Mouse (Mus musculus): ENCODE data around the gene Palm2. TPM values are rescaled to one million over a fixed set of nuclear protein-coding genes. Genes with fewer than 3 reads are reported as not detected.

Gene Palm2
- polyA plus RNA-seq, 1 experiment from 2014 or later: 7.5 TPM

DNA sequence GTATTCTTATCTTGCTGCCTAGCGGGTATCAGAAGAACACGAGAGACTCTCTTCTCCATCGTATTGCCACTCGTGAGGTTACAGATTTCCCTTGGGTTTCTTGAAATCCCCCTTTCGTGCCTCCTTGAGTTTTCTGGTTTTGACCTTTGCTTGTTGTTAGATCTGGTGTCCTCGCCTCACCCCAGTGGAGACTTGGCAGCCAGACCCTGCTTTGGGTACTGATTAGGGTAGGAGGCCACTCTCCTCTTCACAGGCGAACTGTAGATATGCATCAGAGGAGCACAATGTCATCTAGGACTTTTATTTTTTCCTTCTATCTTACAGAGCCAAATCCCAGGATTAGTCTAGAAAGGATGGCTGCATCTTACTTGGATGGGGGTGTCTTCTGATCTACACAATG lies 10.0 kb upstream of the Palm2 start:
- Histone ChIP-seq H3K4me3 (ENCODE audit: low read depth, low read length) (no peak overlapping the region), H3K4me2 (no peak overlapping the region), H3K27me3 (ENCODE audit: insufficient read depth, low read length) (no peaks in the 10 kb centered on the region), H3K9me3 (ENCODE audit: low read depth, low read length) (no peaks in the 10 kb centered on the region), H3K27ac (ENCODE audit: low read depth) (no peak overlapping the region), H3K9ac (no peak overlapping the region), H3K36me3 (ENCODE audit: insufficient read depth) (no peaks in the 10 kb centered on the region), H3K4me1 (ENCODE audit: insufficient read depth) (no peaks in the 10 kb centered on the region)
- 81% methylated on average over 7 of the region's 7 CpGs for WGBS
- ATAC-seq (ENCODE audit: insufficient read depth): no peak
- DNase-seq: no peak
- TF ChIP-seq CTCF (IDR thresholded peaks at IDR 0.05; ENCODE audit: low read depth): no peak

DNA sequence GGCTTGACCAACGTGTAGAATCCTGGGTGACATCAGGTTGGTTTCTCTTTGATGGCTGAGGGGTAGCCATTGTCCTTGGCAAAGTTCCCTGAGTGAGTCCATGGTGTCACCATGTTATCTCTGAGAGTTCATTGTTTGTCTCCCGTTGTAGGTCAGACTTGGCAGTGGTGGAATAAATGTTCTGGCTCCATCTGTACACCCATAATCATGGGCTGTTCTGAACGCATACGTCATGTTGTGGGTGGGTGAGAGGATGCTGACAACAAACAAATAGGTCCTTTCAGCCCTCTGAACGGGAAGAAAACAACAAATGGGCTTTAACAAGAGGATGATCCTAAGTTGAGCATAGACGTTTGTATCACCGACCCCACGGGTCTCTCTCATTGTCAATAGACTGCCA lies 5.7 kb upstream of the Palm2 start:
- Histone ChIP-seq H3K9me3 (ENCODE audit: low read depth, low read length) (no peaks in the 10 kb centered on the region), H3K4me1 (ENCODE audit: insufficient read depth) (no peaks in the 10 kb centered on the region), H3K4me3 (ENCODE audit: low read depth, low read length) (no peak overlapping the region), H3K36me3 (ENCODE audit: insufficient read depth) (no peaks in the 10 kb centered on the region), H3K27ac (ENCODE audit: low read depth) (no peak overlapping the region), H3K9ac (no peak overlapping the region), H3K27me3 (ENCODE audit: insufficient read depth, low read length) (peaks cover 9% of the 10 kb centered on the region), H3K4me2 (no peak overlapping the region)
- DNase-seq (no peak), ATAC-seq (ENCODE audit: insufficient read depth) (no peak)
- TF ChIP-seq CTCF (IDR thresholded peaks at IDR 0.05; ENCODE audit: low read depth): no peak
- WGBS: 68% methylated on average over 8 of the region's 8 CpGs

GRCm38 (mm10) chr4:57434705-57435360 lies 786 bp downstream of the Palm2 start:
- peak overlapping the region; percentile 46 for H3K9ac ChIP-seq
- WGBS: 20% methylated on average over 19 of the region's 19 CpGs
- H3K4me2 ChIP-seq: peak overlapping the region; percentile 100
- no peak for ATAC-seq (ENCODE audit: insufficient read depth)
- no peak for TF ChIP-seq CTCF (IDR thresholded peaks at IDR 0.05; ENCODE audit: low read depth)
- H3K4me1 ChIP-seq (ENCODE audit: insufficient read depth): no peaks in the 10 kb centered on the region
- H3K27ac ChIP-seq (ENCODE audit: low read depth): no peak overlapping the region
- no peak for DNase-seq
- H3K36me3 ChIP-seq (ENCODE audit: insufficient read depth): no peaks in the 10 kb centered on the region
- peaks cover 29% of the 10 kb centered on the region for H3K27me3 ChIP-seq (ENCODE audit: insufficient read depth, low read length)
- peak overlapping the region; percentile 58 for H3K4me3 ChIP-seq (ENCODE audit: low read depth, low read length)
- no peaks in the 10 kb centered on the region for H3K9me3 ChIP-seq (ENCODE audit: low read depth, low read length)

DNA sequence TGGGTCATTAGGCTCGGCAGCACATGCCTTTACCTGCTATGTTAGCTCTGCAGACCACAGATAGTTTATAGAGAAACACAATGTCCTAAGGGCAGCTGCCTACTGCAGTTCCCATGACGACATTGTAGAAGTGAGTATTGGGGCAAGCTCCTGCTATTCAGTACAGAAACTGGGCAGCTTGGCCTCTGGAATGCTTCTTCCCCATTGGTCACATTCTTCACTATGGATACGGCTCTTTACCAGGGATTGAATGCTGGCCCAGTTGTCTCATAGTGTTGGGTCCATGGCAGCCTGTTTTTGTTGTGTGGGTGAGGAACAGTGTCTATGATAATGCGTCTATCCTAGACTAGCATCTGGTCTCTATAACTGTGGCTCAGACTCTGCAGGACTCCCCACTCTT lies 2.2 kb downstream of the Palm2 start:
- Histone ChIP-seq H3K4me3 (ENCODE audit: low read depth, low read length) (no peak overlapping the region), H3K4me1 (ENCODE audit: insufficient read depth) (no peaks in the 10 kb centered on the region), H3K9me3 (ENCODE audit: low read depth, low read length) (no peaks in the 10 kb centered on the region), H3K36me3 (ENCODE audit: insufficient read depth) (no peaks in the 10 kb centered on the region), H3K4me2 (no peak overlapping the region), H3K9ac (no peak overlapping the region), H3K27me3 (ENCODE audit: insufficient read depth, low read length) (peaks cover 29% of the 10 kb centered on the region), H3K27ac (ENCODE audit: low read depth) (no peak overlapping the region)
- WGBS: 57% methylated on average over 4 of the region's 4 CpGs
- ATAC-seq (ENCODE audit: insufficient read depth) (no peak), DNase-seq (no peak)
- no peak for TF ChIP-seq CTCF (IDR thresholded peaks at IDR 0.05; ENCODE audit: low read depth)

- DNase-seq (peak; percentile 65), ATAC-seq (ENCODE audit: insufficient read depth) (0 out of 2 replicates have a peak, but pooled peaks have one; percentile 54)
- H3K4me1 ChIP-seq (ENCODE audit: insufficient read depth): no peaks in the 10 kb centered on the region
- no peaks in the 10 kb centered on the region for H3K27me3 ChIP-seq (ENCODE audit: insufficient read depth, low read length)
- no peaks in the 10 kb centered on the region for H3K9me3 ChIP-seq (ENCODE audit: low read depth, low read length)
- no peak for TF ChIP-seq CTCF (IDR thresholded peaks at IDR 0.05; ENCODE audit: low read depth)
- 48% methylated on average over 2 of the region's 2 CpGs for WGBS
- H3K9ac ChIP-seq: no peak overlapping the region
- no peak overlapping the region for H3K27ac ChIP-seq (ENCODE audit: low read depth)
- H3K4me2 ChIP-seq: no peak overlapping the region
- H3K36me3 ChIP-seq (ENCODE audit: insufficient read depth): no peaks in the 10 kb centered on the region
- H3K4me3 ChIP-seq (ENCODE audit: low read depth, low read length): no peak overlapping the region
Measured at GRCm38 (mm10) chr4:57446082-57446481, 12.0 kb downstream of the Palm2 start.

DNA sequence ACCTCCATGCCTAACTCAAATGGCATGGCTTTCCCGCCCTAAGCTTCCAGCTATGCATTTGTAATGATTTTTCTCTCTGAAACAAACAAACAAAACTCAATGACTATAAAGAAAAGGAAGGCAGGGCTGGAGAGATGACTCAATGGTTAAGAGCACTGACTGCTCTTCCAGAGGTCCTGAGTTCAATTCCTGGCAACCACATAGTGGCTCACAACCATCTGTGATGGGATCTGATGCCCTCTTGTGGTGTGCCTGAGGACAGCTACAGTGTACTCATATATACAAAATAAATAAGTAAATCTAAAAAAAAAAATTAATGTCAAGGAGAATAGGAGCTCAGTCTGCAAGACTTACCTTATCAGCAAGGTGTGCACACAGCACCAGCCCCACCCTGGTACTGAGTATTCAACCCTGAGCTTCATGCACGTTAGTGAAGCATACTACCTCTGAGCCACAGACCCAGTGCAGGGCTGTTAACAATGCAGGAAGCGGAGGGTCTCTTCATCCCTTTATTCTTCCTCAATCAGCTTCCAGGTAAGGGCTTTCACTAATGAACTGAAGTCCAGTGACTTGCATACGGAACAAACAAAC lies 12.9 kb downstream of the Palm2 start:
- Histone ChIP-seq H3K4me2 (no peak overlapping the region), H3K36me3 (ENCODE audit: insufficient read depth) (no peaks in the 10 kb centered on the region), H3K4me3 (ENCODE audit: low read depth, low read length) (no peak overlapping the region), H3K9me3 (ENCODE audit: low read depth, low read length) (no peaks in the 10 kb centered on the region), H3K9ac (no peak overlapping the region), H3K27me3 (ENCODE audit: insufficient read depth, low read length) (no peaks in the 10 kb centered on the region), H3K4me1 (ENCODE audit: insufficient read depth) (no peaks in the 10 kb centered on the region), H3K27ac (ENCODE audit: low read depth) (no peak overlapping the region)
- ATAC-seq (ENCODE audit: insufficient read depth): no peak
- WGBS: 72% methylated on average over 4 of the region's 4 CpGs
- no peak for TF ChIP-seq CTCF (IDR thresholded peaks at IDR 0.05; ENCODE audit: low read depth)
- no peak for DNase-seq

- peak; percentile 82 for TF ChIP-seq CTCF (IDR thresholded peaks at IDR 0.05; ENCODE audit: low read depth)
- DNase-seq: peak; percentile 91
- no peak overlapping the region for H3K27ac ChIP-seq (ENCODE audit: low read depth)
- H3K9me3 ChIP-seq (ENCODE audit: low read depth, low read length): no peaks in the 10 kb centered on the region
- no peak overlapping the region for H3K9ac ChIP-seq
- H3K4me1 ChIP-seq (ENCODE audit: insufficient read depth): no peaks in the 10 kb centered on the region
- 40% methylated on average over 3 of the region's 3 CpGs for WGBS
- H3K27me3 ChIP-seq (ENCODE audit: insufficient read depth, low read length): no peaks in the 10 kb centered on the region
- no peaks in the 10 kb centered on the region for H3K36me3 ChIP-seq (ENCODE audit: insufficient read depth)
- no peak overlapping the region for H3K4me3 ChIP-seq (ENCODE audit: low read depth, low read length)
- peak; percentile 47; the same call in 1 of the 2 replicates for ATAC-seq (ENCODE audit: insufficient read depth)
- no peak overlapping the region for H3K4me2 ChIP-seq
Measured at GRCm38 (mm10) chr4:57451896-57452295, 17.8 kb downstream of the Palm2 start.
